Mouse (Mus musculus) MEL (cell line): ENCODE data around the gene Timm17a. TPM values are rescaled to one million over a fixed set of nuclear protein-coding genes. Genes with fewer than 3 reads are reported as not detected.

Experiments
- DNase-seq: peaks from one replicate; pipeline ENCODE4 v3.0.0; 2011; ENCODE audit warnings: low read depth, low spot score
- H3K27ac ChIP-seq: 2 replicates; pipeline ENCODE4 v1.5.1; 2012; ENCODE audit warnings: low read depth, mild to moderate bottlenecking, control low read depth, low read length, moderate library complexity; ENCODE audit not compliant: control insufficient read depth
- H3K27me3 ChIP-seq, 2 experiments: fragments of 150-350 bp in 1 of 2; sonication (generic) in 1 of 2; 2 replicates each; pipeline ENCODE4 v1.6.1; 2012; ENCODE audit warnings: low read length in 2 of 2, mild to moderate bottlenecking in 2 of 2, improper control_type of control experiment in 1 of 2, moderate library complexity in 1 of 2; ENCODE audit not compliant: insufficient read depth in 2 of 2, control insufficient read depth in 1 of 2
- H3K36me3 ChIP-seq, 2 experiments: 2 replicates each; pipeline ENCODE4 v1.6.1; 2012 to 2014; ENCODE audit warnings: low read length in 2 of 2, improper control_type of control experiment in 1 of 2, inconsistent platforms in 1 of 2, mild to moderate bottlenecking in 1 of 2; ENCODE audit not compliant: insufficient read depth in 2 of 2, control insufficient read depth in 1 of 2
- H3K4me1 ChIP-seq, 2 experiments: fragments of 150-350 bp in 1 of 2; sonication (generic) in 1 of 2; 2 replicates each; pipeline ENCODE4 v1.6.1; 2012; ENCODE audit warnings: low read length in 2 of 2, improper control_type of control experiment in 1 of 2, mild to moderate bottlenecking in 1 of 2; ENCODE audit not compliant: insufficient read depth in 2 of 2, control insufficient read depth in 1 of 2
- H3K4me3 ChIP-seq, 2 experiments: fragments of 150-350 bp in 1 of 2; sonication (generic) in 1 of 2; 2 replicates each; pipeline ENCODE4 v1.5.1; 2012; ENCODE audit warnings: low read depth in 2 of 2, low read length in 2 of 2, mild to moderate bottlenecking in 2 of 2, moderate library complexity in 2 of 2, control low read depth in 1 of 2, improper control_type of control experiment in 1 of 2; ENCODE audit not compliant: control insufficient read depth in 1 of 2, insufficient read depth in 1 of 2
- H3K79me2 ChIP-seq: 2 replicates; pipeline ENCODE4 v1.6.1; 2012; ENCODE audit warnings: mild to moderate bottlenecking, low read length, moderate library complexity; ENCODE audit not compliant: control insufficient read depth, poor library complexity, insufficient read depth
- H3K9ac ChIP-seq: 2 replicates; pipeline ENCODE4 v1.6.1; 2012; ENCODE audit warnings: low read depth, mild to moderate bottlenecking, control low read depth, low read length, moderate library complexity; ENCODE audit not compliant: control insufficient read depth, poor library complexity, severe bottlenecking
- H3K9me3 ChIP-seq: fragments of 150-350 bp; sonication (generic); replicated peaks from 2 replicates; pipeline ENCODE4 v1.6.1; 2012; ENCODE audit warnings: mild to moderate bottlenecking, low read length, improper control_type of control experiment, moderate library complexity; ENCODE audit not compliant: insufficient read depth
- EP300 ChIP-seq, 2 experiments: IDR thresholded peaks; 2 replicates each; pipeline ENCODE4 v1.6.1; 2011; ENCODE audit warnings: improper control_type of control experiment in 2 of 2, low read length in 2 of 2, low read depth in 1 of 2, mild to moderate bottlenecking in 1 of 2
- ETS1 ChIP-seq: IDR thresholded peaks from 2 replicates; pipeline ENCODE4 v1.6.1; 2012; ENCODE audit warnings: low read depth, mild to moderate bottlenecking, inconsistent platforms, low read length, improper control_type of control experiment, moderate library complexity
- MAFK ChIP-seq: IDR thresholded peaks from 2 replicates; pipeline ENCODE4 v1.6.1; 2011; ENCODE audit warnings: low read depth, mild to moderate bottlenecking, low read length, improper control_type of control experiment, borderline replicate concordance
- MXI1 ChIP-seq: IDR thresholded peaks from 2 replicates; pipeline ENCODE4 v1.6.1; 2011; ENCODE audit warnings: mild to moderate bottlenecking, low read depth, low read length, improper control_type of control experiment
- MYB ChIP-seq: IDR thresholded peaks from 2 replicates; pipeline ENCODE4 v1.6.1; 2011; ENCODE audit warnings: mild to moderate bottlenecking, low read depth, low read length, improper control_type of control experiment
- MYC ChIP-seq: IDR thresholded peaks from 2 replicates; pipeline ENCODE4 v1.6.1; 2011; ENCODE audit warnings: low read depth, mild to moderate bottlenecking, low read length, improper control_type of control experiment, moderate library complexity
- NELFE ChIP-seq: IDR thresholded peaks from 2 replicates; pipeline ENCODE4 v1.6.1; 2011; ENCODE audit warnings: low read depth, low read length, improper control_type of control experiment
- SMC3 ChIP-seq: IDR thresholded peaks from 2 replicates; pipeline ENCODE4 v1.6.1; 2011; ENCODE audit warnings: low read depth, low read length, improper control_type of control experiment
- TCF12 ChIP-seq: IDR thresholded peaks from 2 replicates; pipeline ENCODE4 v1.6.1; 2014; ENCODE audit warnings: low read depth, mild to moderate bottlenecking, inconsistent platforms, low read length, improper control_type of control experiment, moderate library complexity
- polyA plus RNA-seq, 2 experiments: library from polyadenylated mRNA; stranded (reverse) in 1 of 2; unstranded in 1 of 2; fragments of >175 nt in 1 of 2; fragments of >200 nt in 1 of 2; gene quantifications; 2 replicates each; pipeline versions ENCODE4 v1.2.1 to v1.2.4; 2012; ENCODE audit warnings: low replicate concordance in 2 of 2, low read depth in 1 of 2; ENCODE audit not compliant: insufficient read length in 2 of 2, insufficient read depth in 1 of 2, missing spikeins in 1 of 2
- total RNA-seq: library from RNA; depleted of rRNA; stranded (reverse); fragments of 300-350 nt; gene quantifications from 2 replicates; pipeline ENCODE4 v1.2.3, GENCODE M21; 2012; rRNA removed

The Timm17a gene
- total and polyA plus RNA-seq, 3 experiments = 177 to 315 TPM; not detected in 1

- TF ChIP-seq MYB = no peak
- TF ChIP-seq NELFE = no peak
- no peak for TF ChIP-seq MAFK
- TF ChIP-seq SMC3 = no peak
- TF ChIP-seq MYC = no peak
These were observed 62.2 kb downstream of the Timm17a start (continued) for GRCm38 (mm10) chr1:135251405-135251804.

GRCm38 (mm10) chr1:135250706-135251105 lies 62.9 kb downstream of the Timm17a start:
- Histone ChIP-seq H3K27me3 (no peaks in the 10 kb centered on the region), H3K36me3 (peaks cover 0 to 19% of the 10 kb centered on the region in 2 experiments; a peak in 2 of 4 replicates), H3K27ac (peak overlapping the region; percentile 23), H3K79me2 (no peaks in the 10 kb centered on the region), H3K9ac (no peak overlapping the region), H3K9me3 (no peaks in the 10 kb centered on the region), H3K4me1 (peaks cover 7 to 32% of the 10 kb centered on the region in 2 experiments), H3K4me3 (no peak overlapping the region)
- TF ChIP-seq ETS1 (peak; percentile 51; the same call in 1 of the 2 replicates), TCF12 (peak; percentile 32; the same call in 1 of the 2 replicates), EP300 (IDR thresholded peaks at IDR 0.05; ENCODE audit: low read depth in 1 of 2, low read length in 2 of 2) (peak in 1 of 2 experiments; percentile 33; a peak in 1 of 4 replicates), MXI1 (no peak)
- DNase-seq = peak; percentile 41

- Histone ChIP-seq H3K9ac (no peak overlapping the region), H3K4me1 (peaks cover 7 to 32% of the 10 kb centered on the region in 2 experiments), H3K27ac (no peak overlapping the region), H3K36me3 (peaks cover 0 to 19% of the 10 kb centered on the region in 2 experiments; a peak in 2 of 4 replicates), H3K27me3 (no peaks in the 10 kb centered on the region), H3K79me2 (no peaks in the 10 kb centered on the region), H3K4me3 (no peak overlapping the region), H3K9me3 (no peaks in the 10 kb centered on the region)
- TF ChIP-seq MXI1 = no peak
- no peak for DNase-seq
These were observed 65.1 kb downstream of the Timm17a start for GRCm38 (mm10) chr1:135248434-135248850.

Other genes with a start within 250 kb of the Timm17a start
- 0.04 and 0.07 TPM in 2 replicates for gene Lgr6, start 208.5 kb downstream of the Timm17a start, total RNA-seq
- gene Lgr6, start 208.5 kb downstream of the Timm17a start, polyA plus RNA-seq = under 1 TPM in 1 of 2 experiments, not detected in 1; 0.10 TPM
- 173 and 202 TPM in 2 replicates for gene Ptpn7, start 181.1 kb downstream of the Timm17a start, total RNA-seq
- 100 to 1,000 TPM in 1 of 2 experiments, not detected in 1; 215 TPM for gene Ptpn7, start 181.1 kb downstream of the Timm17a start, polyA plus RNA-seq
- 8.0 and 9.0 TPM in 2 replicates for gene Arl8a, start 167.0 kb downstream of the Timm17a start, total RNA-seq
- 10 to 100 TPM in 1 of 2 experiments, not detected in 1; 47.7 TPM for gene Arl8a, start 167.0 kb downstream of the Timm17a start, polyA plus RNA-seq
- not detected in 2 replicates for gene Gpr37l1, start 146.1 kb downstream of the Timm17a start, total RNA-seq
- gene Gpr37l1, start 146.1 kb downstream of the Timm17a start, polyA plus RNA-seq = not detected
- gene Elf3, start 55.2 kb downstream of the Timm17a start, total RNA-seq = not detected in 2 replicates
- gene Elf3, start 55.2 kb downstream of the Timm17a start, polyA plus RNA-seq = not detected
- gene Rnpep, start 29.7 kb downstream of the Timm17a start, total RNA-seq = 6.5 and 8.1 TPM in 2 replicates
- 10 to 100 TPM in 1 of 2 experiments, not detected in 1; 17.4 TPM for gene Rnpep, start 29.7 kb downstream of the Timm17a start, polyA plus RNA-seq
- gene Lmod1, start 11.0 kb upstream of the Timm17a start, total RNA-seq = not detected in 2 replicates
- gene Lmod1, start 11.0 kb upstream of the Timm17a start, polyA plus RNA-seq = not detected
- gene Shisa4, start 61.5 kb upstream of the Timm17a start, total RNA-seq = not detected in 2 replicates
- not detected for gene Shisa4, start 61.5 kb upstream of the Timm17a start, polyA plus RNA-seq
- 27.4 and 29.2 TPM in 2 replicates for gene Ipo9, start 116.7 kb upstream of the Timm17a start, total RNA-seq
- gene Ipo9, start 116.7 kb upstream of the Timm17a start, polyA plus RNA-seq = 10 to 100 TPM in 1 of 2 experiments, not detected in 1; 56.2 TPM